Mouse (Mus musculus) forebrain, embryonic 11.5 days (tissue): ENCODE results near the gene Uvrag. TPM values are rescaled to one million over a fixed set of nuclear protein-coding genes. Genes with fewer than 3 reads are reported as not detected.

Experiments
- ATAC-seq: fragments of 200-750 bp; cut with Nextera tagmentation; replicated peaks from 2 replicates; pipeline ENCODE4 v1.8.0; 2017; ENCODE audit warnings: moderate TSS enrichment; ENCODE audit not compliant: low FRiP score
- DNase-seq: peaks from one replicate; pipeline ENCODE4 v3.0.0-alpha.2; 2017; ENCODE audit warnings: low spot score
- H3K27ac ChIP-seq: fragments of 300-500 bp; sonication (generic); 2 replicates; pipeline ENCODE4 v1.5.1; 2014; ENCODE audit warnings: low read depth, low read length
- H3K27me3 ChIP-seq: fragments of 300-500 bp; sonication (generic); 2 replicates; pipeline ENCODE4 v1.6.1; 2014; ENCODE audit warnings: mild to moderate bottlenecking, low read length, mixed read lengths; ENCODE audit not compliant: control insufficient read depth, insufficient read depth
- H3K36me3 ChIP-seq: fragments of 300-500 bp; sonication (generic); 2 replicates; pipeline ENCODE4 v1.6.1; 2014; ENCODE audit warnings: mild to moderate bottlenecking, low read length, moderate library complexity, mixed read lengths; ENCODE audit not compliant: control insufficient read depth, insufficient read depth
- H3K4me1 ChIP-seq: fragments of 300-500 bp; sonication (generic); replicated peaks from 2 replicates; pipeline ENCODE4 v1.6.1; 2014; ENCODE audit warnings: low read length, mixed read lengths; ENCODE audit not compliant: control insufficient read depth, insufficient read depth
- H3K4me2 ChIP-seq: fragments of 300-500 bp; sonication (generic); 2 replicates; pipeline ENCODE4 v1.6.1; 2014; ENCODE audit warnings: low read depth, mild to moderate bottlenecking, low read length, moderate library complexity, mixed read lengths; ENCODE audit not compliant: severe bottlenecking
- H3K4me3 ChIP-seq: fragments of 300-500 bp; sonication (generic); 2 replicates; pipeline ENCODE4 v1.5.1; 2014; ENCODE audit warnings: low read depth, low read length
- H3K9ac ChIP-seq: fragments of 300-500 bp; sonication (generic); 2 replicates; pipeline ENCODE4 v1.6.1; 2014; ENCODE audit warnings: low read length
- H3K9me3 ChIP-seq: fragments of 300-500 bp; sonication (generic); 2 replicates; pipeline ENCODE4 v1.6.1; 2016; ENCODE audit warnings: low read length, mixed read lengths; ENCODE audit not compliant: control insufficient read depth
- WGBS: fragments of 180-500 bp; shearing (Covaris S2); extraction: QIAGEN DNeasy Blood & Tissue Kit; methylation state at CpG from one replicate; pipeline ENCODE4 v1.1.7; 2014; 5-methylcytosine and 5-hydroxymethylcytosine counted together
- polyA plus RNA-seq: library from polyadenylated mRNA; unstranded; fragments of >200 nt; fragmentation: Nextera tagmentation; extraction: Ambion mirVana; gene quantifications from 2 replicates; pipeline ENCODE4 v1.2.1, GENCODE M21; 2014

Gene Uvrag
- polyA plus RNA-seq, 1 experiment from 2014 or later = 12.2 TPM

DNA sequence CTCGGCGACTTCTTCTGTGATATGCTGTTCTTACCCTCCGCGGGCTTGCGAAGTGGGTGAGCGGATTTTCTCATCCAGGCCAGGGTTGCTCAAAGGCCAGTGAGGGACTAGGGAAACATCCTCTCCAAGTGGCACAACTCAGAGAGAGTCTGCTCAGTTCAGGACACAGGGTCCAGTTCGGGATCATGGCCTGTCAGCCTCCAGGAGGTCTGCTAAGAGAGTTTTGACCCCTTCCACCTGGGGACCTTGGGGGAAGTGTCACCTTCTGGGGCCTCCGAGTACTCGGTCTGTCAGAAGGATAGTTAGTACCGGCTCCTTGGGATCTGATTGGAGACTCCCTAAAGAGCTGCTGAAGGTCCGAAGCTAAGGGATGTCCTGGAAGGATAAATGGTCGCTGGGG is 301.6 kb downstream of the Uvrag start:
- Histone ChIP-seq H3K36me3 (no peaks in the 10 kb centered on the region), H3K27me3 (peaks cover 72% of the 10 kb centered on the region), H3K9me3 (no peaks in the 10 kb centered on the region), H3K4me2 (peak overlapping the region; percentile 88), H3K4me1 (peaks cover 25% of the 10 kb centered on the region), H3K9ac (peak overlapping the region; percentile 47; the same call in 1 of the 2 replicates), H3K4me3 (peak overlapping the region; percentile 42), H3K27ac (no peak overlapping the region)
- WGBS = 4% methylated on average over 12 of the region's 12 CpGs
- no peak for DNase-seq
- no peak for ATAC-seq

DNA sequence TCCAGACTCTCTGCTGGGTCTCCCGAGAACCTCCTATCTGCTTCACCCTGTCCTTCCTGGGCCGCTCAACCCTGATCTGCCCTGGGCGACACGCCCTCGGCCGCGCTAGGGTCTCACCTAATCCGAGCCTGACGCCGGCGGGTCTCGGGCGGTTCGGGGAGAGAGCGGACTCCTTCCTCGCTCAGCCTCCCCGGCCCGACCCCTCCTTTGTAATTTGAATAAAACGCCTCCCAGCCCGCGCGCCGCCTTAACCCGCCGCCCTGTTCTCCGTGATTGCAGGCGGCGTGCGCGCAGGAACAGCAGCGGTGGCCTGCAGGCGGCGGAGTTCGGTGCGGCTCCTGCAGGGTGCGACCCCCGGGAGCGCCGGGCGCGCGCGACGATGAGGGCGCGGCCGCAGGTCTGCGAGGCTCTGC is 302.2 kb downstream of the Uvrag start:
- under 1% methylated on average over 48 of the region's 48 CpGs for WGBS
- Histone ChIP-seq H3K36me3 (no peaks in the 10 kb centered on the region), H3K27me3 (peaks cover 77% of the 10 kb centered on the region), H3K27ac (no peak overlapping the region), H3K4me1 (peaks cover 25% of the 10 kb centered on the region), H3K4me2 (peak overlapping the region; percentile 88), H3K9ac (peak overlapping the region; percentile 47), H3K4me3 (peak overlapping the region; percentile 42), H3K9me3 (no peaks in the 10 kb centered on the region)
- ATAC-seq (peak; percentile 28; the same call in 1 of the 2 replicates), DNase-seq (peak; percentile 83)

DNA sequence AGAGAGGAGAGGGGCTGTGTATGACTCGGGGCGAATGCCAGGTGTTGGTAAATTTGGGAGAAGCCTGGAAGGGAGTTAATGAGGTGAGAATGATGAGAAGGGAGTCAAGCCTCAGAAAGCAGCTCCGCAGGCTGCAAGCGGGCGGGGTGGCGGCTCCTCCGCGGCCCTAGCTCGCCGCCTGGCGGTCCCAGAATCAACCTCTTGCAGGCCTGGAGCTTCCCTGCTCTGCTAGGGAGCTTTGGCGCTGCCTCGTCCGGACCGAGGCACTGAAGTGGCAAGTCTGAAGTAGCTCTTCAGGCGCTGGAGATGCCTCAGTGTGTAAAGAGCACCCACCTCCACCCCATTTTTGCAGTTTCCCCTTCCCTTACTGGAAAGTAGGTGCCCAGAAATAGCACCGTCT is 303.0 kb downstream of the Uvrag start:
- H3K4me1 ChIP-seq = peaks cover 25% of the 10 kb centered on the region
- no peaks in the 10 kb centered on the region for H3K9me3 ChIP-seq
- H3K4me2 ChIP-seq = peak overlapping the region; percentile 88
- H3K27ac ChIP-seq = no peak overlapping the region
- ATAC-seq (peak; percentile 66), DNase-seq (peak; percentile 91)
- H3K4me3 ChIP-seq = peak overlapping the region; percentile 42
- peaks cover 85% of the 10 kb centered on the region for H3K27me3 ChIP-seq
- no peaks in the 10 kb centered on the region for H3K36me3 ChIP-seq
- 1% methylated on average over 17 of the region's 17 CpGs for WGBS
- H3K9ac ChIP-seq = no peak overlapping the region

DNA sequence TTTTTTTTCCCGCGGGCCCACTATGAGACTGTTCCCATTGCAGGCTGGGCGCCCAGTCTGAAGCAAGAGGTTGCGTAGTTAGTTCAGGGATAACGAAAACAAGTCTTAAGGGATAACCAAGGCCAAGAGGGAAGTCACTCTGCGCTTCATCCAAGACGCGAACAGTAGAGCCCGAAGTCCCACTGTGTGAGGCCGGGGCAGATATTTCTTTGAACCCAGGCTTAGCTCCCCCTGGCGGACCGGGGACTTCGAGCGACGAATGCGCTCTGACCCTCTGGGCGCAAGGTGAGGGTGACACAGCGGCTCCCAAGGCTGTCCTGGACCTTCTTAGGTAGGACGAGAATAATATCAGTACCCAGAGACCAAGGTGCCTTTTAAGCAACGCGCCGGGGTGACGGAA is 304.3 kb downstream of the Uvrag start:
- peaks cover 90% of the 10 kb centered on the region for H3K27me3 ChIP-seq
- H3K4me3 ChIP-seq = no peak overlapping the region
- WGBS = under 1% methylated on average over 23 of the region's 23 CpGs

DNA sequence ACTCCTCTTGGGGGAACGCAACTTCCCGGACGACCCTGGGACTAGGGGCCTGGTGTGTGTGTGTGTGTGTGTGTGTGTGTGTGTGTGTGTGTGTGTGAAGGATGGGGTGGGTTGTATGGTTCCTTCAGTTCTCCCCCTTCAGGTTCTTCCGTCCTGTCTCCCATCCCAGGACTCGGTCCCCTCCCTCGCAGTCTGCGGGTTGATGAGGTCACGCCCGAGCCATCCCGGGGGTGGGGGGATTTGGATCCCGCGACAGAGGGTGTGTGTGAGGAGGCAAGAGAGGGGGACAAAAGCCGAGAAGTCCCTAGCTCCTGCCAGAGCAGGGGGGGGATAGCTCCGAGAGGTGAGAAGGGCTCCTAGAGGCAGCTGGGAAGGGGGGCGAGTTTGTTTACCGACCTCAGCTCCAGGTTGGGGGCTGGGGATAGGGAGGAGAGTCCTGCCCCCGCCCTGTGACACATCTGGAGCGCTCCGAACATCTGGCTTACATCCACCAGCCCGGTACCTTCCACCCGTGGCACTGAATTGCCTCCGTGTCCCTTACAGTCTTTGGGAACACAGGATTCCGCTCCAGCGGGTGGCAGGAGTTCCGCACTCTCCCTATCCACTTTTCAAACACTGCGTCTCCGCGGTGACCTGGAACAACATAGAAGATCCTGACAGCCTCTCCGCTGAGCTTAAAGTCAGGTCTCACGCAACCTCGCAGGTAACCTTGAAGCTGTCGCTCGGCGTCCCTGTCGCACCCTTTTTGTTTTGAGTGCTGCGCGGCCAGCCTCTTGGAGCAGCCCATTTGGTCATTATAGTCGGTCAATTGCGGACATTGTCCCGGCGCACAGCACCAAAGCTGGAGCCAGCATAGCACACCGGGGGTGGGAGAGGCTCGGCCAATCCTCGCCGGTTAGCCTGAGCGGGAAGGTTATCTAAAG is 305.2 kb downstream of the Uvrag start:
- Histone ChIP-seq H3K27ac (no peak overlapping the region), H3K4me1 (peaks cover 25% of the 10 kb centered on the region), H3K4me3 (peak overlapping the region; percentile 45), H3K4me2 (peak overlapping the region; percentile 89), H3K27me3 (peaks cover 81% of the 10 kb centered on the region), H3K36me3 (no peaks in the 10 kb centered on the region), H3K9me3 (no peaks in the 10 kb centered on the region), H3K9ac (no peak overlapping the region)
- DNase-seq (peak; percentile 64), ATAC-seq (no peak; the same call in 1 of the 2 replicates)
- WGBS = under 1% methylated on average over 45 of the region's 46 CpGs

More for the DNA sequence above, 304.3 kb downstream of the Uvrag start:
- ATAC-seq (no peak), DNase-seq (peak; percentile 78)
- Histone ChIP-seq H3K4me1 (peaks cover 25% of the 10 kb centered on the region), H3K9me3 (no peaks in the 10 kb centered on the region), H3K27ac (no peak overlapping the region), H3K36me3 (no peaks in the 10 kb centered on the region), H3K9ac (no peak overlapping the region), H3K4me2 (peak overlapping the region; percentile 89; the same call in 1 of the 2 replicates)

Other genes starting within 250 kb of the Uvrag start
- gene Dgat2, start 41.6 kb upstream of the Uvrag start, polyA plus RNA-seq = 9.2 and 9.5 TPM in 2 replicates
- 9.3 and 13.0 TPM in 2 replicates for gene Mogat2, start 97.5 kb upstream of the Uvrag start, polyA plus RNA-seq
- gene Map6, start 126.3 kb upstream of the Uvrag start, polyA plus RNA-seq = 36.2 and 36.7 TPM in 2 replicates
- 239 and 255 TPM in 2 replicates for gene Serpinh1, start 212.1 kb upstream of the Uvrag start, polyA plus RNA-seq
- 18.6 and 19.1 TPM in 2 replicates for gene Gdpd5, start 240.3 kb upstream of the Uvrag start, polyA plus RNA-seq